Mouse (Mus musculus) midbrain, embryonic 12.5 days (tissue): ENCODE measurements around the gene Rab11fip4. TPM values are rescaled to one million over a fixed set of nuclear protein-coding genes. Genes with fewer than 3 reads are reported as not detected.

Experiments
- ATAC-seq: fragments of 200-750 bp; cut with Nextera tagmentation; 2 replicates; pipeline ENCODE4 v1.8.0; 2017; ENCODE audit warnings: low read depth, moderate TSS enrichment, moderate library complexity; ENCODE audit not compliant: low FRiP score
- H3K27ac ChIP-seq: fragments of 300-500 bp; sonication (generic); replicated peaks from 2 replicates; pipeline ENCODE4 v1.5.1; 2016; ENCODE audit warnings: mild to moderate bottlenecking
- H3K27me3 ChIP-seq: fragments of 300-500 bp; sonication (generic); 2 replicates; pipeline ENCODE4 v1.6.1; 2016; ENCODE audit warnings: mild to moderate bottlenecking
- H3K36me3 ChIP-seq: fragments of 300-500 bp; sonication (generic); 2 replicates; pipeline ENCODE4 v1.6.1; 2016
- H3K4me1 ChIP-seq: fragments of 300-500 bp; sonication (generic); 2 replicates; pipeline ENCODE4 v1.6.1; 2016
- H3K4me2 ChIP-seq: fragments of 300-500 bp; sonication (generic); replicated peaks from 2 replicates; pipeline ENCODE4 v1.6.1; 2016; ENCODE audit warnings: mild to moderate bottlenecking, moderate library complexity
- H3K4me3 ChIP-seq: fragments of 300-500 bp; sonication (generic); 2 replicates; pipeline ENCODE4 v1.5.1; 2016; ENCODE audit warnings: mild to moderate bottlenecking
- H3K9ac ChIP-seq: fragments of 300-500 bp; sonication (generic); replicated peaks from 2 replicates; pipeline ENCODE4 v1.6.1; 2016; ENCODE audit warnings: mild to moderate bottlenecking, moderate library complexity
- H3K9me3 ChIP-seq: fragments of 300-500 bp; sonication (generic); 2 replicates; pipeline ENCODE4 v1.6.1; 2016; ENCODE audit warnings: mild to moderate bottlenecking
- WGBS: fragments of 180-500 bp; shearing (Covaris S2); methylation state at CpG from one replicate; pipeline ENCODE4 v1.1.7; 2016; 5-methylcytosine and 5-hydroxymethylcytosine counted together
- polyA plus RNA-seq: library from polyadenylated mRNA; unstranded; fragments of >200 nt; fragmentation: Nextera tagmentation; extraction: Ambion mirVana; gene quantifications from 2 replicates; pipeline ENCODE4 v1.2.1, GENCODE M21; 2016

Gene Rab11fip4
- polyA plus RNA-seq, 1 experiment from 2014 or later, result 20.6 TPM

GRCm38 (mm10) chr11:79673717-79674116 is 82.7 kb downstream of the Rab11fip4 start:
- WGBS, result 65% methylated on average over 8 of the region's 8 CpGs
- H3K27me3 ChIP-seq, result no peaks in the 10 kb centered on the region
- no peak overlapping the region for H3K4me2 ChIP-seq
- H3K36me3 ChIP-seq, result no peaks in the 10 kb centered on the region
- H3K4me3 ChIP-seq, result no peak overlapping the region
- ATAC-seq, result no peak
- H3K4me1 ChIP-seq, result peaks cover 32% of the 10 kb centered on the region
- no peak overlapping the region for H3K27ac ChIP-seq
- no peak overlapping the region for H3K9ac ChIP-seq
- H3K9me3 ChIP-seq, result no peaks in the 10 kb centered on the region

GRCm38 (mm10) chr11:79674231-79674630 is 83.2 kb downstream of the Rab11fip4 start:
- ATAC-seq, result no peak
- H3K27ac ChIP-seq, result no peak overlapping the region
- WGBS, result 89% methylated on average over 3 of the region's 3 CpGs
- no peaks in the 10 kb centered on the region for H3K9me3 ChIP-seq
- no peaks in the 10 kb centered on the region for H3K27me3 ChIP-seq
- H3K4me1 ChIP-seq, result peaks cover 27% of the 10 kb centered on the region
- no peak overlapping the region for H3K4me3 ChIP-seq
- no peak overlapping the region for H3K4me2 ChIP-seq
- H3K9ac ChIP-seq, result no peak overlapping the region
- H3K36me3 ChIP-seq, result no peaks in the 10 kb centered on the region

- WGBS, result 92% methylated on average over 7 of the region's 7 CpGs
- Histone ChIP-seq H3K27me3 (no peaks in the 10 kb centered on the region), H3K4me2 (no peak overlapping the region), H3K4me1 (peaks cover 23% of the 10 kb centered on the region), H3K4me3 (no peak overlapping the region), H3K9me3 (no peaks in the 10 kb centered on the region), H3K36me3 (no peaks in the 10 kb centered on the region), H3K27ac (no peak overlapping the region), H3K9ac (no peak overlapping the region)
- ATAC-seq, result no peak
Measured at GRCm38 (mm10) chr11:79674632-79675031, 83.6 kb downstream of the Rab11fip4 start.

- Histone ChIP-seq H3K4me2 (no peak overlapping the region), H3K9ac (no peak overlapping the region), H3K27me3 (no peaks in the 10 kb centered on the region), H3K36me3 (no peaks in the 10 kb centered on the region), H3K4me3 (no peak overlapping the region), H3K9me3 (no peaks in the 10 kb centered on the region), H3K27ac (no peak overlapping the region), H3K4me1 (peaks cover 23% of the 10 kb centered on the region)
- 76% methylated on average over 12 of the region's 12 CpGs for WGBS
- ATAC-seq, result no peak
Measured at GRCm38 (mm10) chr11:79675285-79675684, 84.3 kb downstream of the Rab11fip4 start.

GRCm38 (mm10) chr11:79675994-79676393 is 85.0 kb downstream of the Rab11fip4 start:
- Histone ChIP-seq H3K27ac (peak overlapping the region; percentile 1; the same call in 1 of the 2 replicates), H3K9me3 (no peaks in the 10 kb centered on the region), H3K27me3 (no peaks in the 10 kb centered on the region), H3K9ac (no peak overlapping the region), H3K4me1 (peaks cover 23% of the 10 kb centered on the region), H3K4me2 (no peak overlapping the region), H3K36me3 (no peaks in the 10 kb centered on the region), H3K4me3 (no peak overlapping the region)
- ATAC-seq, result no peak
- WGBS, result 72% methylated on average over 6 of the region's 6 CpGs

- WGBS, result 87% methylated on average over 2 of the region's 2 CpGs
- H3K9ac ChIP-seq, result no peak overlapping the region; the same call in 1 of the 2 replicates
- H3K4me2 ChIP-seq, result no peak overlapping the region
- H3K27ac ChIP-seq, result peak overlapping the region; percentile 31; the same call in 1 of the 2 replicates
- ATAC-seq, result no peak
- no peaks in the 10 kb centered on the region for H3K27me3 ChIP-seq
- no peaks in the 10 kb centered on the region for H3K36me3 ChIP-seq
- no peaks in the 10 kb centered on the region for H3K9me3 ChIP-seq
- H3K4me3 ChIP-seq, result no peak overlapping the region
- H3K4me1 ChIP-seq, result peaks cover 23% of the 10 kb centered on the region
Measured at GRCm38 (mm10) chr11:79676483-79676967, 85.5 kb downstream of the Rab11fip4 start.

GRCm38 (mm10) chr11:79677402-79677801 is 86.4 kb downstream of the Rab11fip4 start:
- no peaks in the 10 kb centered on the region for H3K27me3 ChIP-seq
- peaks cover 20% of the 10 kb centered on the region for H3K4me1 ChIP-seq
- no peak overlapping the region for H3K4me2 ChIP-seq
- no peak for ATAC-seq
- WGBS, result 92% methylated on average over 9 of the region's 9 CpGs
- H3K9me3 ChIP-seq, result no peaks in the 10 kb centered on the region
- H3K4me3 ChIP-seq, result no peak overlapping the region
- no peaks in the 10 kb centered on the region for H3K36me3 ChIP-seq
- no peak overlapping the region for H3K9ac ChIP-seq
- no peak overlapping the region for H3K27ac ChIP-seq

GRCm38 (mm10) chr11:79678363-79679153 is 87.5 kb downstream of the Rab11fip4 start:
- no peak overlapping the region for H3K9ac ChIP-seq
- ATAC-seq, result no peak
- no peak overlapping the region for H3K27ac ChIP-seq
- H3K4me2 ChIP-seq, result no peak overlapping the region
- H3K4me1 ChIP-seq, result peaks cover 18% of the 10 kb centered on the region
- no peak overlapping the region for H3K4me3 ChIP-seq
- no peaks in the 10 kb centered on the region for H3K27me3 ChIP-seq
- no peaks in the 10 kb centered on the region for H3K9me3 ChIP-seq
- 91% methylated on average over 20 of the region's 20 CpGs for WGBS
- H3K36me3 ChIP-seq, result 0 out of 2 replicates have a peak, but pooled peaks cover 6% of the 10 kb centered on the region

GRCm38 (mm10) chr11:79679929-79680328 is 88.9 kb downstream of the Rab11fip4 start:
- peaks cover 14% of the 10 kb centered on the region for H3K4me1 ChIP-seq
- no peak overlapping the region for H3K4me3 ChIP-seq
- H3K4me2 ChIP-seq, result no peak overlapping the region
- H3K36me3 ChIP-seq, result peaks cover 16% of the 10 kb centered on the region
- ATAC-seq, result no peak
- H3K9me3 ChIP-seq, result no peaks in the 10 kb centered on the region
- no peak overlapping the region for H3K9ac ChIP-seq
- H3K27me3 ChIP-seq, result no peaks in the 10 kb centered on the region
- 79% methylated on average over 5 of the region's 5 CpGs for WGBS
- H3K27ac ChIP-seq, result no peak overlapping the region

GRCm38 (mm10) chr11:79680559-79680958 is 89.5 kb downstream of the Rab11fip4 start:
- Histone ChIP-seq H3K27me3 (no peaks in the 10 kb centered on the region), H3K4me2 (no peak overlapping the region), H3K9me3 (no peaks in the 10 kb centered on the region), H3K36me3 (peaks cover 22% of the 10 kb centered on the region), H3K4me1 (peaks cover 9% of the 10 kb centered on the region), H3K27ac (no peak overlapping the region), H3K4me3 (no peak overlapping the region), H3K9ac (no peak overlapping the region)
- WGBS, result 93% methylated on average over 11 of the region's 11 CpGs
- ATAC-seq, result no peak

- H3K4me3 ChIP-seq, result no peak overlapping the region
- no peak overlapping the region for H3K4me2 ChIP-seq
- H3K9me3 ChIP-seq, result no peaks in the 10 kb centered on the region
- H3K9ac ChIP-seq, result no peak overlapping the region
- no peaks in the 10 kb centered on the region for H3K27me3 ChIP-seq
- H3K4me1 ChIP-seq, result peaks cover 3% of the 10 kb centered on the region; the same call in 1 of the 2 replicates
- ATAC-seq, result no peak
- peaks cover 23% of the 10 kb centered on the region for H3K36me3 ChIP-seq
- H3K27ac ChIP-seq, result no peak overlapping the region
- 94% methylated on average over 5 of the region's 5 CpGs for WGBS
Measured at GRCm38 (mm10) chr11:79681182-79681581, 90.2 kb downstream of the Rab11fip4 start.

GRCm38 (mm10) chr11:79681798-79682197 is 90.8 kb downstream of the Rab11fip4 start:
- Histone ChIP-seq H3K4me1 (no peaks in the 10 kb centered on the region; the same call in 1 of the 2 replicates), H3K4me2 (no peak overlapping the region), H3K27me3 (no peaks in the 10 kb centered on the region), H3K27ac (no peak overlapping the region), H3K36me3 (peaks cover 23% of the 10 kb centered on the region), H3K9me3 (no peaks in the 10 kb centered on the region), H3K9ac (no peak overlapping the region), H3K4me3 (no peak overlapping the region)
- 64% methylated on average over 3 of the region's 3 CpGs for WGBS
- no peak for ATAC-seq
